Mouse (Mus musculus): ENCODE results near the gene Nomo1.
A peak's percentile ranks its signal among the peaks of the same experiment; 100 is the strongest.

The Nomo1 gene

DNA sequence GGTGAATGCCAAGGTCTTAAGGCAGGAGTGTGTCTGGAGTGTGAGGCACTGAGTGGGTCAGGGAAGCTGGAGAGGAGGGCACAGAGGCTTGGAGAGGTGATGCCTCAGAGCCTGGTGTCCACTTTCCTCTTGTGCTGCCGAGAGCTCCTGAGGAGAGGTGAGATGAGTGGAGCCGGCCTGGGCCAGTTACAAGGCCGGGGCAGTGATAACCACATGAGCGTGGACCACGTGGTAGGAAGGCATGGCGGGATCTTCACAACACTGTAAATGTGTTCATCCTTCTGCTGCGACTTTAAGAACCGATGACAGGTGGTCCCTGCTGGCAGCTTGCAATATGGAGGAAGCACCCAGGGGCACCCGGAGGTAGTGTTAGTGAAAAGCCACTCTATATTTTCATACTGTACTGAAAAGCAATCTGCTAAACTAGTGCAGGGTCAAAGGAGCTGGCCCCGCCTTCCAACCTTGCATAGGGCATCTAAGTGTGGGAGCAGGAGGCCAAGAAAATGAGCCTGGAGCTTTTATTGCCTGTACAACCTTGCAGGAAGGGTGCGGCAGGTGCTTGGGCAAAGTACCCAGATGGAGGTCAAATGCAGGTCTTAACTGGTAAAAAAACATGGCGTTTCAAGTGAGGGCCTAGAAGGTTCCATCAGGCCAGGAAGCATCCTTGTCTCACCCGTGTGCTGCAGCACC lies 14.5 kb downstream of the Nomo1 start:
- DNase-seq (ENCODE audit: low spot score), result no peak

DNA sequence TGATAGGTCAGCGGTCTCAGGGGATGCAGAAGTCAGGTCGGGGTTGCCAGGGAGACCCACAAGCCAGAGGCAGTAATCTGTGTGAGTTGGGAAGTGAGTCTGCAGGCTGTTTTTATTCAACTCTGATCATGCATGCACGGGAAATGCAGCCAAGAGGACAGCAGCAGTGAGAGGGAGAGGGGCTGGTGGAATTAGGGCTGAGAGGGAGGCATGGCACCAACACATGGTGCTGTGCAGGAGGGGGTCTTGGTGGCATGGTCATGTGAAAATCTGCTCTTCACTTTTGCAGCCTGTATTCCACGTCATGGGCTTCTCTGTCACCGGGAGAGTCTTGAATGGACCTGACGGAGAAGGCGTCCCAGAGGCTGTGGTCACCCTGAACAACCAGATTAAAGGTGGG lies 16.5 kb downstream of the Nomo1 start:
- no peak for DNase-seq (ENCODE audit: low spot score)

DNA sequence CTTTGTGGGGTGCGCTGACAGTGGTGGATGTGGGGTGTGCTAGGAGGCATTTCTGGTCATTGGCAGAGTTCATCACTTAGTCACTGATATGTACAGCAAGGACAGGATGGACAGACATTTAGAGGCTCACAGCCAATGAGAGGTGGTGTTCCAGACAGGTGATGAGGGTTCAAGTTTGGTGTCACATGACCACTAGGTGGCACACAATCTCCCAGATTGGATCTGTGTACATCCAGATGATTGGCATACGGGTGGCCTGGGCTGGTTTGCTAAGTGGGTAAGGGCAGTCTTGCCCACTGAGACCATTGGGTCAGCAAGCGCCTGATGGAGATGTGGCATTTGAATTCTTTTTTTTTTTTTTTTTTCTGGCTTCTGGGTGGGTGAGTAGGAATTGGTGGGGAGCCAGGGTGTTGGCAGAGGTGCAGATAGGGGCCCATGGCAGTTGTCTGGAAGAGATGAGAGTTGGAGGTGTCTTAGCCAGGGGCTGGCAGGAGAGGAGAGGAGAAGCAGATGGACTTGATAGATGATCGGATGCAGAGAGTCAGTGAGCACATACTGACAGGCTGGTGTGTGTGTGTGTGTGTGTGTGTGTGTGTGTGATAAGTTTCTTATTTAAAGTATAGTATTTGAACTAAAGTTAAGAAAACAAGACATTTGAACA lies 18.8 kb downstream of the Nomo1 start:
- DNase-seq (ENCODE audit: low spot score), result no peak

DNA sequence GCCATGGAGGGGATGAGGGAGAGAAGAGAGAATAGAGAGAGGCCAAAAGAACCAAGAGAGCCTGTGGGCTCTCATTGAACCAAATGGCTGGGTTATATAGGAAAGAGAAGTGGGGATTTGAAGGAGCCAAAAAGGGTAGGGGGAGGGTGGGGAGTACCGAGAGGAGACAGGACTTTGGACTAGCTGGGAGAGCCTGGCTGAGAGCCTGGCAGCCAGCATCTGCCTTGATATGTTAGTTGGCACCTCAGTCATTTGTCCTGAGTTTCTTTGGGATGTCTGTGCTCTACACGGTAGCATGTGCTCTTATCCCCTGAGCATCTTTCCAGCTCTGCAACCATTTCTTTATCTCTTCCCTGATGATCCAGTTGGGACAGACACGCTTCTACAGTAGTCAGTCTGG lies 20.1 kb downstream of the Nomo1 start:
- no peak for DNase-seq (ENCODE audit: low spot score)

DNA sequence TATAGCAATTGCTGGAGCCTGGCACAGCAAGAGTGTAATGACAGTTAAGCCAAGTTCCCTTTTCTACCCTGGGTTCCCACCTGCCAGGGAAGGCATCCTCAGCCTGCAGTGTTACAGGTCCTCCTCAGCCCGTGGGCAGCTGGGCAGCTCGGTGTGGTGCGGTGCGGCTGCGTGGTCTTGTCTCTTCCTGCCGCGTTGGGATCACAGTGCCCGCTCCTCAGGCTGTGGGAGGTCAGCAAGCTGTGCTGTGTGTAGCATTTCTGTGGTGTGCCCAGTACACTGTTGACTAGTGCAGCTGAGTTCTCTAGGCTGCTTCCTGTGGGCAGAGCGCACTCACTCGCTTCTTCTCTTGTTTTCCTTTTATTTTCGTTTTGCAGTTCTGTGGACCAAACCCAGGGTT lies 25.4 kb downstream of the Nomo1 start:
- no peak for DNase-seq (ENCODE audit: low spot score)

DNA sequence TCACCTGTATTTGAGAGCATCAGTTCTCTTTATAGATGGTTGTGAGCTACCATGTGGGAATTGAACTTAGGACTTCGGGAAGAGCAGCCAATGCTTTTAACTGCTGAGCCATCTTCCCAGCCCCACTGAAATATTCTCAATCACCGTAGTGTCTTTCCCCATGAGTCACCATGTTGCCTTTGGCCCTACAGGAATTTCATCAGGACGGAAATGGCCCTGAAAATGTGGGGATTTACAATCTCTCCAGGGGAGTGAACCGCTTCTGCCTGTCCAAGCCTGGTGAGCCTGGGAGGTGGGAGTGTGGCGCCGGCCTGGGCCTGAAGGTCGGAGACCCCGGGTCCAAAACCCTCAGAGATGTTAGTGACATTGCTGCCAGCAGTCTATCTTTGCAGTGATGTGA lies 27.2 kb downstream of the Nomo1 start:
- DNase-seq (ENCODE audit: low spot score), result no peak

DNA sequence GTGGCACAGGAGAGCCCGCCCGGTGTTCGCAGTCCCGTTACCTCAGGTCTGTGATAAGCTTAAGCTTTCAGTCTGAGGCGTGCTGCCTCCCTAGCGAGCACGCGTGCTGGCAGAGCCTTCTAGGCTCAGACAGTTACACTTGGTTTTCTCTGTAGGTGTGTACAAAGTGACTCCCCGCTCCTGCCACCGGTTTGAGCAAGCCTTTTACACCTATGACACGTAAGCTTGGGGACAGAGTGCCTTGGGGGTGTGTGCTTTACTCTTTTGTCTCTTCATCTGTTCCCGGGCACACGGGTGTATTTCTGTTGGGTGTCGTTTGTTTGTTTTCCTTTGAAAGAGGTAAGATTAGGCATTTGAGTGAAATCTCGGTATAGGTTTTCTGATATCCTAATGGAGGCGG lies 28.1 kb downstream of the Nomo1 start:
- DNase-seq (ENCODE audit: low spot score), result no peak

DNA sequence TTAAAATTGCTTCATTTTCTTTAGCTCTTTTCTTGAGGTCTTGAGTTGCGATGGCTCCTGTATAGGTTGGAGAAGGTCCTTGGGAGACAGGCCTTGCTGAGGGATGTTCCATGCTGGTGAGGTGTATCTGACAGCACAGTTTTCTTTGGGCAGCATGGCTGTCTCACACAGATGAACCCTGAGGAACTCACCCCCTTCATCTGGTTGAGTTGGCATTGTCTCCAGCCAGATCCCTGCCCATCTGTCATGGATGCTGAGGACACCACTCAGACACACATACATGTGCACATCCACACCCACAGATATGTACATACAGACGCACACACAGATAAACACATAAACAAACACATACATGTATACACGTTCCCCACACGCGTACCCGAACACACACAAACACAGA lies 29.8 kb downstream of the Nomo1 start:
- DNase-seq (ENCODE audit: low spot score), result no peak

DNA sequence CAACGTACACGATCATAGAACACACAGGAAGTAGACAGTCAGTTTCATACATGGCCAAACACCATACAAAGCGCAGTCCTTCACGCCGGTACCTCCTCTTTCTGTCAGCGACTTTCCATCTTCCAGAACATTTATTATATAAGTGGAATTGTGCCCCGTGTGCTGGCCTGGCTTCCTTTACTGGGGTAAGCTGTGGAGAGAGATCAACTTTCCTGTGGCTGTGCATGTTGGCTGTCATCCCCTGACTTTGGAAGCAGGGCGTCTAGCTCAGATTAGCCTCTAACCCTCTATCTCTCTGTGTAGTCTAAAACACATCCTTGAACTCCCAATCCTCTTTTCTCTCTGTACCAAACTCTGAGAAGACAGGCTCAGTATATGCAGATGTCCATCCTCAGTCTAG lies 35.3 kb downstream of the Nomo1 start:
- DNase-seq (ENCODE audit: low spot score), result no peak

DNA sequence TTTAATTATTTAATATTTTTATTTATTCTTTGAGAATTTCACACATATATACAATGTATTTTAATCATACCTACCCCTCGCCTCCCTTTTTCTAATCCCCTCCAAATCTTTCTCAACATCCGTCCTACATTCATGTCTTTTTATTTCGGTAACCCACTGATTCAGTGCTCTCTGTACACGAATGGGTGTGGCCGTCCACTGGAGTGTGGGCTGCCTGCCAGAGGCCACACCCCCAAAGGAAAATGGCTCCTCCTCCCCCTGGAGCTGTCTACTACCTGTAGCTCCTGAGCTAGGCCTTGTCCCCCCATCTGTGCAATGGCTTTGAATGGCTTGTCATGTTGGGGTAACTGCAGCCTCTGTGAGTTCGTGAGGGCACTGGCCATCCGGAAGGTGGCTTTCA lies 43.3 kb downstream of the Nomo1 start:
- no peak for DNase-seq (ENCODE audit: low spot score)

DNA sequence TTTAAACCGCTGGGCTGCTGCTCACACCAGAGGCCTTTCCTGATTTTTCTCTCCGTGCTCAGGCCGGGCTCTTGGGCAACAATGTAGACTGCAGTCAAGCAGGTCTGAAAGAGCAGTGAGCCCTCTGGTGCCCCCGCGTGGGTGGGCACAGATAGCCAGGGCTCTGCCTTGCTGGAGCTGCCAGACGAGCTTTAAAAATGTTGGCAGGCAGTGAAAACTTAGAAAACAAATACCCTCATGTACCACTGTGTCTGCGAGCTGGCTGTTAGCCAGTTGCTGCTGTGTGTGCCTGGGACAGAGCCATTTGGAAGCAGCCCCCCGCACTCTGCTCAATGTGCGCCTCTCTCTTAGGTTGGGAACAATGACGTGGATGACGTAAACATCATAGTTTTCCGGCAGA lies 44.2 kb downstream of the Nomo1 start:
- DNase-seq (ENCODE audit: low spot score), result no peak

DNA sequence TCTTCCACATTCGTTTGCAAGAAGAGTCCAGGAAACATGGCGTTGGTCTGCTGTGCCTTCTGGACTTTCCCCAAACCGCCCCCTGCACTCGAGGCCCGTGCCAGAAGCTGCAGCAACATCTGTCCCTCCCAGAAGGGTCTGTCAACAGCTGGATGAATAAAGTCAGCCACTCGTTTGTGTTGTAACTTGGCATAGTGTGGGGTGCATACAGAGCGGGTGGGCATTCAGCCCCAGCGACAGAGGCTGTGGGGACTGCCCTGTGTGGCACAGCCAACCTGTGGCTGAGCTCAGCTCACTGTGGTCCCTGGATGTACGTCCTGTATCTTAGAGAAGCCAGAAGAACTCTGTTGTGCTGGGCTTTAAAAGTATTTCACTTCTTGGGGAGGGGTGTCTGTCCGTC lies 50.5 kb downstream of the Nomo1 start:
- no peak for DNase-seq (ENCODE audit: low spot score)

DNA sequence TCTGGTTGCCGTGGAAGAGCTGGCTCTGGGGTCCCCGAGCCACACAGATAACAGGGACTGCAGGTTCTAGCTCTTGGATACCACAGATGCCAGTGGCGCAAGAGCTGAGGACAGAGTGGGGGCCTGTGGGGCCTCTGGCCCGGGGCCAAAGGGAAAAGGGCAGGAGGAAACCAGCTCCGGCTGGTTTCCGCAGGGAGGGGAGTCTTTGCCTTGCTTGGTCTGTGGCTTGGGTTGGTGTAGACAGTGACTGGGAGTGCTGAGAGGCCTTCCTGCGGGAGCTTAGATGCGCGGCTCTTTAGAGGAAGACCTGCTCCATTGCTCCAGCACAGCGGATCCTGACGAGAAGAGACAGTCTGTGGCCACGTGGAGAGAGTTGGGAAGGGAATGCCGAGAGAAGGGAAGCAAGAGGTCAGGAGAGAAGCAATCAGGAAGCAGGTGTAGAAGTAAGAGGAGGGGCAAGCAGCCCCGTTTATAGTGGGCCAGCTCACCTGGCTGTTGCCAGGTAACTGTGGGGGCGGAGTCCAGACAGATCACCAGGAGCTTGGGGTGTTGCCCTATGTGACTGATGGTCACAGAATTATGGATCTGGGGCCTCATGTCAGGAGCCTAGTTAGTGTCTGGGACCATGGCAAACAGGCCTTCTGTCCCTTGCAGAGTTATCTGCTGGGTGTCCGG lies 51.5 kb downstream of the Nomo1 start:
- no peak for DNase-seq (ENCODE audit: low spot score)

DNA sequence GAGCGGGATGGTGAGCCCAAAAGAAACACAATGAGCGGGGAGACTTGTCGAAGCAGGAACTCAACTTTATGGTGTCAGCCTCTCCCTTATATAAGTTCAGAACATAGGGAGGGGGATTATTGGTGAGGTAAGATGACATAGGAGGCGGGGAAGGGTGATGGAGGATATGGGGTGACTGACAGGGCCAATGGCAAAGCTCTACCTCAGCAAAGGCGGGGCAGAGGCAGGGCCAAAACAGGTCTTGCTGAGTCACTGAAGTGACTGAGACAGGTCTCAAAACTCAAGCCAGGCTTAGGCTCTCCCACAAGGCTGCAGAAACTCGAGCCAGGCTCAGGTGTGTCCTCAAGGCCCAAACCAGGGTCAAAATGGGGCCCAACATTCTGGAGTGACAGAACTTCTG lies 52.9 kb downstream of the Nomo1 start:
- DNase-seq (ENCODE audit: low spot score), result no peak

DNA sequence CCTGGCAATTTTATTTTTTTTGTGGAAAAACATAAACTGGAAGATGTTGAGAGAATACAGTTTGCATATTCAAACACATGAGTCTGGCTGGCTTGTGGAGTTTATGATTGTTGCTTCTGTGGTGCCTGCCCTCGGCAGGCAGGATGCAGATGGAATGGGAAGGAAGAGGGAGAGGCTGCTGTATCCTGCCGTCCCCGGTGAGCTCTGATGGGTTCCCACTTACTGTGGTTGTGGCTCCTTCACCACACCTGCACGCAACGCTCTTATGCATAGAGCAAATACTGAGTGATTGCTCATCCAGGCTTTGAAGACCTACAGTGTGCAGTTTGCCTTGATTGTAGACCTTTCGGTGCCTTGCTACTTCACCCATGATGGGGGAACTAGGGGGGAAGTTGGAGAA lies 54.7 kb downstream of the Nomo1 start:
- no peak for DNase-seq (ENCODE audit: low spot score)

DNA sequence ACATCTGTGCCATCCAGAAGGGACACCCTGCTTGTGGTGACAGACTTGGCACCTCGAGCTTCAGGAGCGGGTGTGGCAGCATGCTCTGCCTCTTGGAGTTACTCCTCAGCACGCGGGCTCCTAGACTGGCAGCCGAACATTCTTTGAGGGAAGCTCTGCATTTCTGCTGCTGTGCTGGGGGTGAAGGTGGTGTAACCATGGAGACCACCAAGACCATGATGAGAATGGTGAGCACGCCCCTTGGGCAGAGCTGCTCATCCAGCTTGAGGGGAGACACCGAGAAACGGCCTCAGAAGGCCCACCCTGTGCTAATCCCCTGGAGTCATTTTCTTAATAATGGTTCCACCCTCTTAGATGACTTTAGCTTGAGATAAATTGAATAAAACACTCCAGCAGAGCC lies 59.3 kb downstream of the Nomo1 start:
- DNase-seq (ENCODE audit: low spot score), result no peak

DNA sequence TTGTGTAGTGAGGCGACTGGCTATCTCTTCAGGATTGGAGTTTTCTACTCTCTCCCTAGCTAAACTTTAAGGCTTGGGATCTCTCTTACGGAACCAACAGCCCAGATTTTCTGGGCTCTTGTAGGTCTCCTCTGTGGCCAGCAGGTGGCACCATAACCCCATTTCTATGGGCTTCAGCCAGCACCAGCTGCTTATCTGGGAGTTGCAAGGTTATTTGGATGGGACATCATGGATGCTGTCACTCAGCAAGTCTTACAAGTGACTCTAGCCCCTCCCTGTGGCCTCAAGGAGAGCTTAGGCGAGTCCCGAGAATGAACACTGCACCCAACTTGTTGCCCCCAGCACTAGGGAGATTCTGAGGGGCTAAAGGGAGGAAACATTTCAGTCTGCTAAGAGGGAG lies 62.6 kb downstream of the Nomo1 start:
- no peak for DNase-seq (ENCODE audit: low spot score)

DNA sequence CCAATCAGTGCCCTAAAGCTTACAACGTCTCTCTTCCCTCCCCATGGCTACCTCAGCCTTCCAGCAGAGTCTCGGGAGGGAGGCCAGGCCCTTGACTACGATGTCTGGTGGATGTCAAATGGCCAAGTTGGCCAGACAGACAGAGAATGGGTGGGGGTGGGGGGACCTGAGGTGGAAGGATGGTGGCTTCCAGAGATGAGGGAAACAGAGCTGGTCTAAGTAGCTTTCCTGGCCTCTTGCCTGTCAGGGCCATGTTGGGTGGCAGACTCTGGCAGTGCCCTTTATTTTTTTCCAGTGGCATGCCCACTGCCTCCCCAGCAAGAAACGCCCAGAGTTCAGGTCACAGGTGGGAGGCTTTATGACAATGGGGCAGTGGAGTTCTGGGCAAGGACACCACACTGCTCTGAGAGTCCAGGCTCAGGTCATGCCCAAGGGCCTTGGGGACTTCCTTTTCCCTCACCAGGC lies 63.9 kb downstream of the Nomo1 start:
- DNase-seq (ENCODE audit: low spot score), result no peak

DNA sequence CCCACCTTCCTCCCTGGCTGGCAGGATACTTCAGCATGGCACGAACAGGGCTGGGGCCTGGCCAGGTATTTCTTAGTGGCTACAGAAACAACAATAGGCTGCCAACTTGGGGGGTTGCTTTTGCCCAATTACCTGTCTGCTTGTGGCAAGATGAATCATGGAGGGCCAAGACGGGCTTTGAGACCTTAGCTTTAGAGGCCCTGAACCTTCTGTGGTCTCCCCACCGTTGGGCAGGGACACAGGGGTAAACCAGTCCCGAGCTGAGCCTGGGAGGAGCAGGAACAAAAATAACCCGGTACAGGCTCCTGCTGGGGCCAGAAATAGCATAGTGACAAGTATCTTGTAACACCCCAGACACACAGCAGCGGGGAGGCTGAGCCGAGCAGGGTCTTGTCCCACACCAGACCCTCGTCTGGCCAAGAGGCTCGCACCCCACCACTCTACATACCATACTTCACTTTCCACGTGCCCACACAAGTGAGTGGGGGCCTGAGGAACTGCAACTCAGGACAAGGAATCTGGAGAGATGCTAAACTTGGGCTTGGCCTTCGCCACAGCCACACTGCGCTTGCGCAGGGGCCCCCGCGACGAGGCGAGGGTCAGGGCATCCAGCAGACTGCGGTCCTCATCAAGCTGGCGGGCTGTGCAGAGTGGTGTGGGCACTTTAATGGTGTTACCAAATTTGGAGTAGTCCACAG lies 64.9 kb downstream of the Nomo1 start:
- no peak for DNase-seq (ENCODE audit: low spot score)

DNA sequence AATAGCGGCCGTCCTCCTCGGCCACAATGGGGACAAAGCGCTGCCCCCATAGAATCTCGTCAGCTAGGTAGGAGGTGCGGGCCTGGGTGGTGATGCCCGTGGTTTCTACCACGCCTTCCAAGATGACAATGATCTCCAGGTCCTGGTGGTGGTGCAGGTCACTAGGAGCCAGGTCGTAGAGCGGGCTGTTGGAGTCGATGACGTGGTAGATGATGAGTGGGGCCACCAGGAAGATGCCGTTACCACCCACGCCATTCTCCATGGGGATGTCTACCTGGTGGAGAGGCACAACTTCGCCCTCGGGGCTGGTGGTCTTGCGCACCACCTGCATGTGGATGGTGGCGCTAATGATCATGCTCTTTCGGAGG lies 65.4 kb downstream of the Nomo1 start:
- DNase-seq (ENCODE audit: low spot score), result no peak

DNA sequence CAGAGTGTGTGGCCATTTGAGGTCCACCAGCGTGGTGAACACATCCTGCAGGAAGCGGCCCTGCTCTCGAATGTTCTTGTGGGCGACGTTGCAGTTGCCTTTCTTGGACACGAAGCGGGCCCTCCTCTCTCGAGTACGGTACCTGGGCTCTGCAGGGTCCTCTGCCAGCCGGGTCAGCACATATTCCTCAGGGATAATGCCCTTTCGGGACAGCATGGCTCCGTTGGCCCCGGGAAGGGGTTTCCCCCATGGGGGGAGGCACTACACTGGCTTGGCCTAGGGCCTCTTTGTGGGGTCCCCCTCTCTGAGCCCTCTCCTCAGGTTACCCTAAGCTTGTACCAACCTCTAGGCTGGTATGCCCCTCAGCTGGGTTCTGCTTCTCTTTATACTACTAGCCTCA lies 66.2 kb downstream of the Nomo1 start:
- DNase-seq (ENCODE audit: low spot score), result no peak

DNA sequence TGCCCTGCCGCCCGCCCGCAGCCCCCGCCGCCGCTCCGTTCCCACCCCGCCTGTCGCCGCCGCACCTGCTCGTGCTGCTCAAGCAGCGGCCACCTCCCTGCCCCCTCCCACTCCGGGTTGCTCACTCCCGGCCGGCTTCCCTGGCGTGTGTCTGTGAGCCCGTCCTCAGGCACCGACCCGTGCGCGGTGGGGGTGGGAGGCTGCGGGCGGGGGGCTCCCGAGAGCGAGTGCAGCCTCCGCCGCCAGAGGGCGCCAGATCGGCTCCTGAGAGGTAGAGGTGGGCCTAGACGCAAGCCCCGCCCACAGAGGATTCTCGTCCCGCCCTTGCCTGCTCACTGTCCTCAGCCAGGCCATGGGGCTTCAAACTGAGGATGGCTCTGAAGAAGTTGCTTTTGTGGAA lies 67.1 kb downstream of the Nomo1 start, which contains the start of gene Kcnj11:
TSS of gene Kcnj11 (minus strand) at position 202 of the 400 bp plus-strand sequence.
- no peak for DNase-seq (ENCODE audit: low spot score)

DNA sequence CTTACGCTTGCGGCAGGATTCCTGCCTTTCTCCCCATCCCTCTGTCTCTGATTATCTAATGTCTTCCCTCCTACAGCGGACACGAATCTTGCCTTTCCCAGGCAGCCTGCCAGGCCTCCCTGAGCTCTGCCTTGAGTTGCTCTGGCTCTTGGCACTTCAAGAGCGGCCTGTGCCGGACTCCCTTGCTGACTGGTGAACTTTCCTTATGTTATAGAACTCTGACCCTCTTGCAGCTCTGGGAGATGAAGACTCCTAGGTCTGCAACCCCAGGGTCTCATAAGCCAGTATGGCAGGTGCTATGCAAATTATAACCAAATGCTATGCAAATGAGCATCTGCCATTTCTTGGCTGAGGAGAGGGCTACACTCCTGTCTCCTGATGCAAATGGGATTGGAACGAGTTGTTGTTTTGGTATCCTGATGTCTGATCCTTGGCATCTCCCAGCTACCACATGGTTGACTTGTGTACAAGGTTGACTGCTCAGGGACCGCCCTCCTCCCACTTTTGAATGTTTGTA lies 69.6 kb downstream of the Nomo1 start:
- peak; percentile 37 for DNase-seq (ENCODE audit: low spot score)
